Mouse (Mus musculus) embryonic facial prominence, embryonic 14.5 days (tissue): ENCODE measurements at regions not wholly inside any gene's neighbourhood (a gene's known extent, or its start where the extent isn't known, plus 50 kb on each side); places are given as distances from the start of the nearest gene placed in this dataset.

Experiments
- ATAC-seq: fragments of 200-750 bp; cut with Nextera tagmentation; 2 replicates; pipeline ENCODE4 v1.8.0; 2017; ENCODE audit warnings: low read depth, moderate number of reproducible peaks, moderate TSS enrichment
- DNase-seq: peaks from one replicate; pipeline ENCODE4 v3.0.0-alpha.2; 2015; ENCODE audit warnings: low spot score
- H3K27ac ChIP-seq: fragments of 300-500 bp; sonication (generic); replicated peaks from 2 replicates; pipeline ENCODE4 v1.5.1; 2014; ENCODE audit warnings: low read depth, mild to moderate bottlenecking, low read length, moderate library complexity
- H3K27me3 ChIP-seq: fragments of 300-500 bp; sonication (generic); replicated peaks from 2 replicates; pipeline ENCODE4 v1.6.1; 2014; ENCODE audit warnings: low read length; ENCODE audit not compliant: control insufficient read depth, insufficient read depth
- H3K36me3 ChIP-seq: fragments of 300-500 bp; sonication (generic); 2 replicates; pipeline ENCODE4 v1.6.1; 2014; ENCODE audit warnings: low read length, mixed read lengths; ENCODE audit not compliant: control insufficient read depth, insufficient read depth
- H3K4me1 ChIP-seq: fragments of 300-500 bp; sonication (generic); 2 replicates; pipeline ENCODE4 v1.6.1; 2014; ENCODE audit warnings: antibody characterized with exemption, low read length; ENCODE audit not compliant: control insufficient read depth, insufficient read depth
- H3K4me2 ChIP-seq: fragments of 300-500 bp; sonication (generic); 2 replicates; pipeline ENCODE4 v1.6.1; 2014; ENCODE audit warnings: low read depth, mild to moderate bottlenecking, low read length, moderate library complexity, mixed read lengths
- H3K4me3 ChIP-seq: fragments of 300-500 bp; sonication (generic); 2 replicates; pipeline ENCODE4 v1.5.1; 2014; ENCODE audit warnings: low read depth, mild to moderate bottlenecking, low read length
- H3K9ac ChIP-seq: fragments of 300-500 bp; sonication (generic); 2 replicates; pipeline ENCODE4 v1.6.1; 2014; ENCODE audit warnings: low read depth, mild to moderate bottlenecking, low read length, moderate library complexity, mixed read lengths
- H3K9me3 ChIP-seq: fragments of 300-500 bp; sonication (generic); 2 replicates; pipeline ENCODE4 v1.6.1; 2016; ENCODE audit warnings: low read length; ENCODE audit not compliant: control insufficient read depth
- WGBS: fragments of 180-500 bp; shearing (Covaris S2); extraction: QIAGEN DNeasy Blood & Tissue Kit; methylation state at CpG from one replicate; pipeline ENCODE4 v1.1.7; 2014; 5-methylcytosine and 5-hydroxymethylcytosine counted together

DNA sequence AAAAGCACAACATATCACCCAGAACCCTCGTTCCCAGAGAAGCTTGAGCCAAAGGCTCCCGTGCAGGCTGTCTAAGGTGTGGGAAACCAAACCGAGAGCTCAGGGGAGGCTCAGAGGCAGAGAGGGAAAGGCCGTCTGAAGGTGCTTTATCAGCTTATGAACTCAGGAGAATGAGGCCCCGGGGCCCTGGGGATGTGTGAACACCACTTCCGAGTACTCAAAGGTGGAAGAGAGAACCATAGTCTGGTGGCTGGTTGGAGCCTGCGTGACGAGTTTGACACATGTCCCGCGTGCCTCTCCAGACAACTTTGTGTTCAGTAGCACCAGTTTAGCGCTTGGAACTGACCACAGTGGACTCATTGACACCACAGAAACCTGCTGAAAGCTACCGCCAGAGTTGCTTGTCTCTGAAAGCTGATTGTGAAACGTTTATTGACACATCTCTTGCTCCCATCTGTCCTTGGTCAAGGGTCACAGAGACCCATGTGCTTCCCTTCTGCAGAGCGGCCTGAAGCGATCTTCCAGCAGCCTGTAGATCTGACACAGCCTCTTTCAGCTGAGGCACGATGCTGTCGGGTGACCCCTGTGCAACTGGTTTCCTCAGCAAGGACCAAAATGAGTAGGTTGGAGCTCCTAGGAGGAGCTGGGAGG, 56.5 kb upstream of the Jazf1 start:
- Histone ChIP-seq H3K4me2 (no peak overlapping the region), H3K27me3 (no peaks in the 10 kb centered on the region), H3K9ac (no peak overlapping the region), H3K4me1 (no peaks in the 10 kb centered on the region), H3K36me3 (no peaks in the 10 kb centered on the region), H3K9me3 (no peaks in the 10 kb centered on the region), H3K27ac (no peak overlapping the region), H3K4me3 (no peak overlapping the region)
- no peak for DNase-seq
- ATAC-seq: no peak
- WGBS: 60% methylated on average over 17 of the region's 17 CpGs

DNA sequence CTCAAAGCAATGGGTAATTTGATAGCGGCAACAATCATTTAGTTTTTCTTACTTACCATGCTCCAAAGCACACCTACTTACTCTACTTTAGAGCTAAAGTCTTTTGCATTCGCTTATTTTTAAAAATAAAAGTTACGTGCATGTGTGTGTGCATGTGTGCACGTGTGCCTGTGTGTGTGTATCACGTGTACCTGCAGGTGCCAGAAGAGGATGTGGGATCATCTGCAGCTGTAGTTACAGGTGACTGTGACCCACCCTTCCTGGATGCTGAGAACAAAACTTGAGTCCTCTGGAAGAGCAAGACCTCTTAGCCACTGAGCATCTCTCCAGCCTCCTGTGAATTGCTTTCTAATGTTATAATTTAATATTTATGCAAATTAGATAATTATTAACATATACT, 52.0 kb upstream of the Jazf1 start:
- Histone ChIP-seq H3K4me2 (no peak overlapping the region), H3K4me1 (no peaks in the 10 kb centered on the region), H3K36me3 (no peaks in the 10 kb centered on the region), H3K9me3 (no peaks in the 10 kb centered on the region), H3K27ac (no peak overlapping the region), H3K4me3 (no peak overlapping the region), H3K9ac (no peak overlapping the region), H3K27me3 (no peaks in the 10 kb centered on the region)
- 91% methylated on average over 5 of the region's 5 CpGs for WGBS
- ATAC-seq (no peak), DNase-seq (no peak)
